Mouse (Mus musculus): ENCODE measurements around the gene Eras. TPM values are rescaled to one million over a fixed set of nuclear protein-coding genes. Genes with fewer than 3 reads are reported as not detected.
"Not testable (repeated sequence)": the region's sequence is repeated elsewhere in the genome, so short reads cannot be mapped to it uniquely, and the experiment has no call there.

Eras gene
- polyA plus RNA-seq, 1 experiment from 2014 or later = not detected

DNA sequence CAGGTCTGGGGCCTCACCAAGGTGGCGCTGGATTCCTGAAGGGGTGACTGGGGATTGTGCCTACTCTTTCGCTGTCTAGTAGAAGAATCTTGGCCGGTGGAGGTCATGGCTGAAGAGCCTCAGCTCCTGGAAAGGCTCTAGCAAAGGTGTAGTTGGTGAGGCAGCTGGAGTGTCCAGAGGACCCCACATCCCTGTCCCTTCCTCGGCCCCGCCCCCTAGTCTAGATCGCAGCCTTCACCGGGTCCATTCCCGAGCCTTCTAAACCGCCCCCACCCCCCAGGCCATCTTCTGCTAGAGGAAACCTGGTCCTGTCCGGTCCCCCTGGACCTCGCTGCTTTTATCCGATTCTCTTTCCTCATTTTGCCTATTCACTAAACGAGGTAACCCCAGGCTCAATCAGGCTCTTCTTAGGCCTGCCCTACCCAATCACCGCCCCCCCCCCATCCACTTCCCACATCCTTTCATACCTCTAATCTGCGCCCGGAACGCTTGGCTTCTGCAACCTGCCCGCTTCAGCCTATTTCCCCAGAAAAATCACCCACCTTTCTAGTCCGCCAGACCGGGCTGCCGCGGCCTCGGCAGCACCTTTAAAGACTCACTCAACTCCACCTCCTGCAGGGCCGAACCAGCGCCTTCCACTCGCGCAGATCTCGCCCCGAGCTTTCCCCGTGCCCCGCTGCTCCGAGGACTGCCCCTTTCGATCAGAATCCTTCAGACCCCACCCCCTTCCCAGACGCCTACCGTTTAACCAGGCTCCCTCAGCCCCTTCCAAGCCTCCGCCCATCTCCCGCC is 18.9 kb upstream of the Eras start, which contains the start of gene Hdac6:
Hdac6 (minus strand) TSS at position 782 of the 792 bp plus-strand sequence.
- Histone ChIP-seq H3K36me3 (peaks cover 8% of the 10 kb centered on the region; the same call in 1 of the 2 replicates), H3K4me2 (replicated peaks) (peak within 1 kb of the TSS; percentile 61), H3K4me1 (peaks cover 6% of the 10 kb centered on the region), H3K9me3 (no peaks in the 10 kb centered on the region), H3K27ac (replicated peaks) (peak within 1 kb of the TSS; percentile 54), H3K27me3 (no peaks in the 10 kb centered on the region), H3K4me3 (peak within 1 kb of the TSS; percentile 49), H3K9ac (replicated peaks) (peak within 1 kb of the TSS; percentile 56)
- 27% methylated on average over 35 of the region's 37 CpGs for WGBS
- ATAC-seq (ENCODE audit: low FRiP score, low read depth) = peak; percentile 67

DNA sequence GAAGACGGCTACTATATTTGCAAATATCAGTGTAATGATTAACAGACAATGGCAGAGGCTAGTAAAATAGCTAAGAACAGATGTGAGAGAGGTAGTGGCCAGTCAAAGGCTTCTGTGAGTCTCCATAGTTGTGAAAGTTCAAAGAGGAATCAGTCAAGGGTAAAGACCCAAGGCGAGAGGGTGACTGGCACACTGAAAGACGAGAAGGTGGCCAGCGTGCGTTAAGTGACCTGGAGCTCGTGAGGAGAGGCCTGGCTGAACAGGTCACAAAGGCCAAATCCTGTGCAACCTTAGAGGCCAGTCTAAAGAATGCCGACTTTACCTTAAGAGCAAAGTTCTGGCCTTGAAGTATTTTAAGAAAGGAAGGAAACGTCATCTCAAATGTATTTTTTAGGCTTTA is 17.2 kb upstream of the Eras start:
- no peak for ATAC-seq (ENCODE audit: low FRiP score, low read depth)
- Histone ChIP-seq H3K27me3 (no peaks in the 10 kb centered on the region), H3K36me3 (peaks cover 19% of the 10 kb centered on the region), H3K9ac (replicated peaks) (no peak overlapping the region), H3K4me2 (replicated peaks) (no peak overlapping the region), H3K27ac (replicated peaks) (no peak overlapping the region), H3K9me3 (no peaks in the 10 kb centered on the region), H3K4me1 (peaks cover 6% of the 10 kb centered on the region), H3K4me3 (no peak overlapping the region)
- 68% methylated on average over 8 of the region's 8 CpGs for WGBS

DNA sequence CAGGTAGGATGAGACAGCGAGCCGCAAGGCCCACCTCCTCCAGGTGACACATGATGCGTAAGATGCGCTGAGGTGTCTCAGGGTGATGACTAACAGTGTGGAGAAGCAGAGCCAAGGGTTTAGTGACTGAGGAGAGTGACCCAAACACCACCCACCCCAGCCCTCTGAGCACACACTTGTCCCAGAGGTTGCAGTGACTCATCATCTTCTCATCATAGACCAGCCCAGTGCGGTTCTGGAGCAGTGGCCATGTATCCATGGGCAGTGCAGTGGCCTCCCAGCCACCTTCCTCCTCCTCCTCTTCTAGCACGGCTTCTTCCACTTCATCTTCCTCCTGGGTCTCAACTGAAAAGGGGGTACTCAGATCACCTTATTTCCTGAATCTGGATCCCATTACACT is 9.3 kb upstream of the Eras start:
- WGBS = 94% methylated on average over 6 of the region's 6 CpGs
- peaks cover 52% of the 10 kb centered on the region for H3K36me3 ChIP-seq

DNA sequence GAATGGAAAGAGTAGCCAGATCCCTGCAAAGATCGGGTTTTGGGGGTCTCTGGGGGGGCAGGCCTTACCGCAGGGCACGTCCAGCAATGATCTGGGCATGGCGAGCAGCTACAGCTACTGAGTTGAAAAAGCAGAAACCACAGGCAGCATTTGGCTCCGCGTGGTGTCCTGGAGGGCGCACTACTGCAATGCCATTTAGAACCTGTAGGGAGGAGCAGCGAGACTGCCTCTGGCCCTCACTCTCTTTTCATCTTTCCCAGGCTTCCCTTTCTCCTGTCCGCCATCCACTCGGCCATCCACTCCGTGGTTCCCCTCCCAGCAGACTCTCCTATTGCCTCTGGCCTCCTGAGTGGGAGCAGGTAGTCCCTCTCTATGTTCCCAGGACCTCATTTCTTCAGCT is 8.5 kb upstream of the Eras start:
- Histone ChIP-seq H3K9ac (replicated peaks) (no peak overlapping the region), H3K4me2 (replicated peaks) (no peak overlapping the region), H3K36me3 (peaks cover 49% of the 10 kb centered on the region), H3K27me3 (no peaks in the 10 kb centered on the region), H3K27ac (replicated peaks) (no peak overlapping the region), H3K9me3 (no peaks in the 10 kb centered on the region), H3K4me1 (no peaks in the 10 kb centered on the region), H3K4me3 (no peak overlapping the region)
- ATAC-seq (ENCODE audit: low FRiP score, low read depth) = no peak
- WGBS = 52% methylated on average over 11 of the region's 11 CpGs

More for the DNA sequence above, 9.3 kb upstream of the Eras start:
- Histone ChIP-seq H3K27me3 (no peaks in the 10 kb centered on the region), H3K4me1 (no peaks in the 10 kb centered on the region), H3K27ac (replicated peaks) (no peak overlapping the region), H3K4me2 (replicated peaks) (no peak overlapping the region), H3K9me3 (no peaks in the 10 kb centered on the region), H3K9ac (replicated peaks) (no peak overlapping the region), H3K4me3 (no peak overlapping the region)
- ATAC-seq (ENCODE audit: low FRiP score, low read depth) = no peak

- Histone ChIP-seq H3K4me1 (0 out of 2 replicates have a peak, but pooled peaks cover 2% of the 10 kb centered on the region), H3K27ac (replicated peaks) (no peak overlapping the region), H3K4me2 (replicated peaks) (no peak overlapping the region), H3K9me3 (no peaks in the 10 kb centered on the region), H3K36me3 (peaks cover 17% of the 10 kb centered on the region), H3K4me3 (no peak overlapping the region), H3K9ac (replicated peaks) (no peak overlapping the region), H3K27me3 (peaks cover 54% of the 10 kb centered on the region)
- 30% methylated on average over 10 of the region's 10 CpGs for WGBS
- ATAC-seq (ENCODE audit: low FRiP score, low read depth) = no peak
Measured at GRCm38 (mm10) chrX:7927116-7927515, 1.3 kb downstream of the Eras start.

DNA sequence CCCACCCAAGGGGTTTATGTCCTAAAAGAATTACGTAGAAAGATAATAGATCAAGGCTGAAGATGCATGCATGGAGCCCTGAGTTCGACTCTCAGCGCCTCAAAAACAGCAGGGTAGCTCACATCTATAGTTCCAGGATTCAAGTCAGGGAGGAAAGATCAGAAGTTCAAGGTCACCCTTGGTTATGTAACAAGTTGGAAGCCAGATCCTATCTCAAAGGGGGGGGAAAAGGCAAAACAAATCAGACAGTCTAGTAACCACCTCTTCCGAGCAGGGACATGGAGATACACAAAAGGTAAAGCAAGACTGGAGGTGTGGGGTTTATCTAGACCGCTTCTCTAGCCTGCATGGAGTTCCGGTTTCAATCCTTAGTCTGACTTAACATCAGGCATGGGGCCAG is 2.1 kb downstream of the Eras start:
- H3K4me3 ChIP-seq = no peak overlapping the region
- peaks cover 13% of the 10 kb centered on the region for H3K36me3 ChIP-seq
- H3K4me1 ChIP-seq = 0 out of 2 replicates have a peak, but pooled peaks cover 2% of the 10 kb centered on the region
- no peak overlapping the region for H3K27ac ChIP-seq (replicated peaks)
- H3K9ac ChIP-seq (replicated peaks) = no peak overlapping the region
- ATAC-seq (ENCODE audit: low FRiP score, low read depth) = no peak
- H3K27me3 ChIP-seq = peaks cover 60% of the 10 kb centered on the region
- no peak overlapping the region for H3K4me2 ChIP-seq (replicated peaks)
- no peaks in the 10 kb centered on the region for H3K9me3 ChIP-seq
- WGBS = 69% methylated on average over 6 of the region's 6 CpGs

DNA sequence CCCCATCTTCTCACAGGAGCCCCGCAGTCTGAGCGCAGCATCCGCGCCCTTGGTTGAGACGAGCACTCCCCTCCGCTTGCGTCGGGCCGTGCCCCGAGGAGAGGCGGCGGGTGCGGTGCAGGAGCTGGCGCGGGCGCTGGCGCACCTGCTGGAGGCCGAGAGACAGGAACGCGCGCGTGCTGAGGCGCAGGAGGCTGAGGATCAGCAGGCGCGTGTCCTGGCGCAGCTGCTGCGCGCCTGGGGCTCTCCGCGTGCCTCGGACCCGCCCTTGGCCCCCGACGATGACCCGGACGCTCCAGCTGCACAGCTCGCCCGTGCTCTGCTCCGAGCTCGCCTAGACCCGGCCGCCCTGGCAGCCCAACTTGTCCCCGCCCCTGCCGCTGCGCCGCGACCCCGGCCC is 6.4 kb downstream of the Eras start:
- peak; percentile 10; the same call in 1 of the 2 replicates for ATAC-seq (ENCODE audit: low FRiP score, low read depth)
- Histone ChIP-seq H3K27ac (replicated peaks) (0 out of 2 replicates have a peak overlapping the region, but pooled peaks have one; percentile 20), H3K36me3 (no peaks in the 10 kb centered on the region), H3K9me3 (no peaks in the 10 kb centered on the region), H3K27me3 (peaks cover 43% of the 10 kb centered on the region), H3K4me2 (replicated peaks) (peak overlapping the region; percentile 57), H3K4me1 (0 out of 2 replicates have a peak, but pooled peaks cover 2% of the 10 kb centered on the region), H3K4me3 (peak overlapping the region; percentile 46), H3K9ac (replicated peaks) (peak overlapping the region; percentile 51)
- WGBS = 21% methylated on average over 40 of the region's 48 CpGs

DNA sequence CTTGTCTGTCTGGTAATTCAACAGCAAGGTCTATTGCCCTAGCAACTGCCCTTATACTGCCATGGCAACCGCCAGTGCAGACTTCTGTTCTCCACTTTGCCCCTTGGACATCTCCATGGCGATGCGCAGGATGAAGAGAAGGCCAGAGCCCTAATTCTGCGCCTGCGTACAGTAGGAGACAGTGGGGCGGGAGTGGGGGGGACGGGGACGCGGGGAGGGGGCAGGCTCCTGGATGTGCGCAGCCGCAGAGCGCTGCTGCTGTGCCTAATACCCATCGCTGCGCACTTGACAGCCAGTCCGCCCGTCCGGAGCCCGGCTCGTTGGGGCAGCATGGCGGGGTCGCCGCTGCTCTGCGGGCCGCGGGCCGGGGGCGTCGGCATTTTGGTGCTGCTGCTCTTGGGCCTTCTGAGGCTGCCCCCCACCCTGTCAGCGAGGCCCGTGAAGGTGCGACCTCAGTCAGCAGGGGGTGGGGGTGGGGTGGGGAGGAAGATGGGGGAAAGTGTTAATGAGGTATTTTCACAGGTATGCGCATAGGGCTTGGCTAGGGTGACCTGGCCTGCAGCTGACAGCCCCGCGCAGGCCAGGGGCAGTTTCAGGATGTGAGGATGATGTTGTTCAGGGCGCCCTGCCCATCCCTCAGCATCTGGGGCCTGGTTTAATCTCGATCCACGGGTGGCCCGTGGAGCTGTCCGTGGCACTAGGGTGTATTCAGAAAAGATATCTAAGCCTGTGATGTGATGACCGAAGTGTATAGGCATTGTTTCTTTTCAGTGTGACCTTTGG is 8.6 kb downstream of the Eras start, which contains the start of gene Pcsk1n:
Pcsk1n (plus strand) TSS at position 222 of the 783 bp plus-strand sequence.
- ATAC-seq (ENCODE audit: low FRiP score, low read depth) = peak; percentile 90
- 18% methylated on average over 39 of the region's 40 CpGs for WGBS
- H3K4me2 ChIP-seq (replicated peaks) = peak within 1 kb of the TSS; percentile 57
- no peaks in the 10 kb centered on the region for H3K9me3 ChIP-seq
- H3K36me3 ChIP-seq = no peaks in the 10 kb centered on the region
- peak within 1 kb of the TSS; percentile 78 for H3K27ac ChIP-seq (replicated peaks)
- H3K4me3 ChIP-seq = peak within 1 kb of the TSS; percentile 46
- H3K4me1 ChIP-seq = 0 out of 2 replicates have a peak, but pooled peaks cover 2% of the 10 kb centered on the region
- H3K9ac ChIP-seq (replicated peaks) = peak within 1 kb of the TSS; percentile 56
- peaks cover 29% of the 10 kb centered on the region for H3K27me3 ChIP-seq

- not testable (repeated sequence) for H3K9ac ChIP-seq (replicated peaks); H3K27ac ChIP-seq (replicated peaks); H3K4me1 ChIP-seq; H3K4me3 ChIP-seq; H3K36me3 ChIP-seq; H3K4me2 ChIP-seq (replicated peaks); H3K9me3 ChIP-seq; ATAC-seq (ENCODE audit: low FRiP score, low read depth)
- WGBS = 72% methylated on average over 6 of the region's 6 CpGs
- H3K27me3 ChIP-seq = peaks cover 13% of the 10 kb centered on the region
Measured at GRCm38 (mm10) chrX:7917960-7918359, 10.4 kb downstream of the Eras start.

GRCm38 (mm10) chrX:7915669-7916068 is 12.7 kb downstream of the Eras start:
- H3K4me3 ChIP-seq; H3K4me1 ChIP-seq; H3K27me3 ChIP-seq; ATAC-seq (ENCODE audit: low FRiP score, low read depth); H3K4me2 ChIP-seq (replicated peaks); H3K36me3 ChIP-seq; H3K9me3 ChIP-seq; H3K9ac ChIP-seq (replicated peaks); H3K27ac ChIP-seq (replicated peaks): not testable (repeated sequence)
- 19% methylated on average over 3 of the region's 3 CpGs for WGBS

- no peaks in the 10 kb centered on the region for H3K4me1 ChIP-seq
- 45% methylated on average over 6 of the region's 6 CpGs for WGBS
- H3K9me3 ChIP-seq = no peaks in the 10 kb centered on the region
- H3K27me3 ChIP-seq = no peaks in the 10 kb centered on the region
- H3K27ac ChIP-seq (replicated peaks) = no peak overlapping the region
- no peak overlapping the region for H3K9ac ChIP-seq (replicated peaks)
- peaks cover 11% of the 10 kb centered on the region for H3K36me3 ChIP-seq
- H3K4me2 ChIP-seq (replicated peaks) = no peak overlapping the region
- ATAC-seq (ENCODE audit: low FRiP score, low read depth) = no peak
- H3K4me3 ChIP-seq = no peak overlapping the region
Measured at GRCm38 (mm10) chrX:7910473-7910872, 17.9 kb downstream of the Eras start.

DNA sequence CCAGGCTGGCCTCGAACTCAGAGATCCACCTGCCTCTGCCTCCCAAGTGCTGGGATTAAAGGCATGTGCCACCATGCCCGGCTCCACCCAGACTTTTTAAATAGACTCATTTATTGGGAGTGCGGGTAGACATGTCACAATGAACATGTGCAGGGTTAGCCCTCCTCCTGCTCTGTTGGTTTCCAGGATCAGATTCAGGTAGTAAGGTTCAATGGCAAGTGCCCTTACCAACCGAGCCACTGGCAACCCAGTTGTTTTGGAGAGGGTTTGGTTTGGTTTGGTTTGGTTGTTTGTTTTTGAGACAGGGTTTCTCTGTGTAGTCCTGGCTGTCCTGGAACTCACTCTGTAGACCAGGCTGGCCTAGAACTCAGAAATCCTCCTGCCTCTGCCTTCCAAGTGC is 19.2 kb downstream of the Eras start, which contains the start of gene Gm10490:
Gm10490 (plus strand) TSS at position 301 of the 400 bp plus-strand sequence.
- H3K9me3 ChIP-seq, H3K4me3 ChIP-seq: not testable (repeated sequence)
- H3K36me3 ChIP-seq = peaks cover 11% of the 10 kb centered on the region

More for the DNA sequence above, 19.2 kb downstream of the Eras start, which contains the start of gene Gm10490:
- H3K27ac ChIP-seq (replicated peaks); ATAC-seq (ENCODE audit: low FRiP score, low read depth); H3K27me3 ChIP-seq; H3K9ac ChIP-seq (replicated peaks); H3K4me2 ChIP-seq (replicated peaks); H3K4me1 ChIP-seq: not testable (repeated sequence)
- 93% methylated on average over 4 of the region's 4 CpGs for WGBS
